Mouse (Mus musculus): ENCODE results near the gene Ccl9. TPM values are rescaled to one million over a fixed set of nuclear protein-coding genes. Genes with fewer than 3 reads are reported as not detected.

Gene Ccl9
- not detected in 2 replicates for polyA plus RNA-seq (2012)

- no peak for TF ChIP-seq GATA1 (IDR thresholded peaks at IDR 0.05; ENCODE audit: low read length)
These were observed at the start of gene Ccl9 for GRCm38 (mm10) chr11:83578186-83578760. TSS of gene Ccl9 (minus strand) at chr11:83578636.

GRCm38 (mm10) chr11:83623586-83623985 lies 45.1 kb upstream of the Ccl9 start:
- no peak for TF ChIP-seq GATA1 (IDR thresholded peaks at IDR 0.05; ENCODE audit: low read length)

- TF ChIP-seq GATA1 (IDR thresholded peaks at IDR 0.05; ENCODE audit: low read length), result no peak
These were observed 40.6 kb upstream of the Ccl9 start for GRCm38 (mm10) chr11:83619037-83619436.

- no peak for TF ChIP-seq GATA1 (IDR thresholded peaks at IDR 0.05; ENCODE audit: low read length)
These were observed 39.8 kb upstream of the Ccl9 start for GRCm38 (mm10) chr11:83618238-83618637.

GRCm38 (mm10) chr11:83616586-83616985 lies 38.1 kb upstream of the Ccl9 start:
- TF ChIP-seq GATA1 (IDR thresholded peaks at IDR 0.05; ENCODE audit: low read length), result no peak

GRCm38 (mm10) chr11:83610900-83611299 lies 32.5 kb upstream of the Ccl9 start:
- no peak for TF ChIP-seq GATA1 (IDR thresholded peaks at IDR 0.05; ENCODE audit: low read length)

GRCm38 (mm10) chr11:83606396-83606795 lies 28.0 kb upstream of the Ccl9 start:
- no peak for TF ChIP-seq GATA1 (IDR thresholded peaks at IDR 0.05; ENCODE audit: low read length)

- no peak for TF ChIP-seq GATA1 (IDR thresholded peaks at IDR 0.05; ENCODE audit: low read length)
These were observed 27.1 kb upstream of the Ccl9 start for GRCm38 (mm10) chr11:83605535-83605934.

- no peak for TF ChIP-seq GATA1 (IDR thresholded peaks at IDR 0.05; ENCODE audit: low read length)
These were observed 26.3 kb upstream of the Ccl9 start for GRCm38 (mm10) chr11:83604698-83605097.

GRCm38 (mm10) chr11:83603399-83603798 lies 25.0 kb upstream of the Ccl9 start:
- no peak for TF ChIP-seq GATA1 (IDR thresholded peaks at IDR 0.05; ENCODE audit: low read length)

- no peak for TF ChIP-seq GATA1 (IDR thresholded peaks at IDR 0.05; ENCODE audit: low read length)
These were observed 22.1 kb upstream of the Ccl9 start for GRCm38 (mm10) chr11:83600576-83600975.

GRCm38 (mm10) chr11:83598991-83599390 lies 20.6 kb upstream of the Ccl9 start:
- no peak for TF ChIP-seq GATA1 (IDR thresholded peaks at IDR 0.05; ENCODE audit: low read length)

- no peak for TF ChIP-seq GATA1 (IDR thresholded peaks at IDR 0.05; ENCODE audit: low read length)
These were observed 19.9 kb upstream of the Ccl9 start for GRCm38 (mm10) chr11:83598207-83598837.

GRCm38 (mm10) chr11:83597796-83598195 lies 19.4 kb upstream of the Ccl9 start:
- no peak for TF ChIP-seq GATA1 (IDR thresholded peaks at IDR 0.05; ENCODE audit: low read length)

GRCm38 (mm10) chr11:83595669-83596455 lies 17.4 kb upstream of the Ccl9 start:
- TF ChIP-seq GATA1 (IDR thresholded peaks at IDR 0.05; ENCODE audit: low read length), result no peak

- no peak for TF ChIP-seq GATA1 (IDR thresholded peaks at IDR 0.05; ENCODE audit: low read length)
These were observed 15.0 kb upstream of the Ccl9 start for GRCm38 (mm10) chr11:83593453-83593852.

GRCm38 (mm10) chr11:83592853-83593252 lies 14.4 kb upstream of the Ccl9 start, which contains the start of gene Ccl6:
TSS of gene Ccl6 (minus strand) at chr11:83593087.
- TF ChIP-seq GATA1 (IDR thresholded peaks at IDR 0.05; ENCODE audit: low read length), result no peak

All from G1E-ER4 (cell line).